Mouse (Mus musculus) lung, embryonic 15.5 days (tissue): ENCODE measurements at regions not wholly inside any gene's neighbourhood (a gene's known extent, or its start where the extent isn't known, plus 50 kb on each side); places are given as distances from the start of the nearest gene placed in this dataset.

Source experiments
- ATAC-seq: fragments of 200-750 bp; cut with Nextera tagmentation; 2 replicates; pipeline ENCODE4 v1.8.0; 2017; ENCODE audit warnings: moderate number of reproducible peaks, borderline replicate concordance; ENCODE audit not compliant: low FRiP score, low TSS enrichment; ENCODE audit errors: extremely low read depth
- H3K27ac ChIP-seq: fragments of 300-500 bp; sonication (generic); 2 replicates; pipeline ENCODE4 v1.5.1; 2015; ENCODE audit warnings: moderate library complexity, mild to moderate bottlenecking, inconsistent platforms
- H3K27me3 ChIP-seq: fragments of 300-500 bp; sonication (generic); 2 replicates; pipeline ENCODE4 v1.6.1; 2015; ENCODE audit warnings: inconsistent platforms
- H3K36me3 ChIP-seq: fragments of 300-500 bp; sonication (generic); 2 replicates; pipeline ENCODE4 v1.6.1; 2015; ENCODE audit warnings: inconsistent platforms
- H3K4me1 ChIP-seq: fragments of 300-500 bp; sonication (generic); 2 replicates; pipeline ENCODE4 v1.6.1; 2015; ENCODE audit warnings: inconsistent platforms
- H3K4me2 ChIP-seq: fragments of 300-500 bp; sonication (generic); 2 replicates; pipeline ENCODE4 v1.6.1; 2015; ENCODE audit warnings: inconsistent platforms, mild to moderate bottlenecking, moderate library complexity
- H3K4me3 ChIP-seq: fragments of 300-500 bp; sonication (generic); 2 replicates; pipeline ENCODE4 v1.5.1; 2015; ENCODE audit warnings: mild to moderate bottlenecking, inconsistent platforms
- H3K9ac ChIP-seq: fragments of 300-500 bp; sonication (generic); 2 replicates; pipeline ENCODE4 v1.6.1; 2015; ENCODE audit warnings: inconsistent platforms
- H3K9me3 ChIP-seq: fragments of 300-500 bp; sonication (generic); 2 replicates; pipeline ENCODE4 v1.6.1; 2016; ENCODE audit warnings: inconsistent platforms
- whole genome bisulfite sequencing: fragments of 180-500 bp; shearing (Covaris S2); methylation state at CpG from one replicate; pipeline ENCODE4 v1.1.7; 2015; 5-methylcytosine and 5-hydroxymethylcytosine counted together

DNA sequence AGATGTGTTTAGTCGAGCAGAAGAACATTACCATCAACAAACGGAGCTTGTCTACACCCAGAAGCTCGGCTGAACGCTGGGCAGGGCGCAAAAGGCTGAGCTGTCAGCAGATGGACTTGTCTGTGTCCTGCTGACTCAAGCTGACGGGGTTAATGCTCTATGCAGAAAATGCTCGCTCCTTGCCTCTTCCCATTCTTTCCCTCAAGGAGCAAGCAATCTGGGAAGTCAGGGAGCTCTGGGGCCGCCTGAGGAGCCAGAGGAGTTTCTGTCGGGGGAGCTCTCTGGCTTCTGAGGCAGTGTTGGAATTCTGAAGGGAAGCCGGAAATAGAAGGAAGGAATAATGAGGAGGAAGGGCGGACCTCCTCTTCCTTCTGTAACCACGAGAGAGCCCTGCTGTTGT lies 289.3 kb upstream of the G2e3 start:
- WGBS: 22% methylated on average over 12 of the region's 12 CpGs
- no peaks in the 10 kb centered on the region for H3K27me3 ChIP-seq
- 0 out of 2 replicates have a peak overlapping the region, but pooled peaks have one; percentile 45 for H3K27ac ChIP-seq
- no peak for ATAC-seq
- H3K4me2 ChIP-seq: peak overlapping the region; percentile 38
- no peak overlapping the region for H3K9ac ChIP-seq
- no peaks in the 10 kb centered on the region for H3K9me3 ChIP-seq
- no peaks in the 10 kb centered on the region for H3K36me3 ChIP-seq
- no peaks in the 10 kb centered on the region for H3K4me1 ChIP-seq
- no peak overlapping the region for H3K4me3 ChIP-seq

DNA sequence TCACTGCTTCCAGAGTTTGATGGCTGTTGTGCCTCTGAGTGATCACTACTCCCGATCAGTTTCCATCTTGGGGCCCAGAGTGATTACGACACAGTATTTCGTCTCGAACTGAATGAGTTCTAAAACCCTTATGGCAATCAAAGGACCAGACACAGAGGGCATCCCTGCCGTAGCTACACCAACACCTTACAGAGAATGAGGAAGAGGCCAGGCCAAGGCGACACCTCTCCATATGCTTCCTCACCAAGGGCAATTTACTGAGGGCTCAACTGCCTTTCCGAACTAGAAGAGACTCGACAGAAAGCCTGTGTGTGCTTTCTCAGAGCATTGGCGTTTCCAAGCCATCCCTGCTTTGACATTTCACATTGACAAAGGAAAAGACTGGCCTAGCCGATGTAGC lies 289.8 kb upstream of the G2e3 start:
- H3K27me3 ChIP-seq: no peaks in the 10 kb centered on the region
- H3K36me3 ChIP-seq: no peaks in the 10 kb centered on the region
- no peaks in the 10 kb centered on the region for H3K9me3 ChIP-seq
- peak overlapping the region; percentile 38 for H3K4me2 ChIP-seq
- no peak for ATAC-seq
- H3K9ac ChIP-seq: no peak overlapping the region
- H3K27ac ChIP-seq: no peak overlapping the region
- H3K4me1 ChIP-seq: no peaks in the 10 kb centered on the region
- WGBS: 64% methylated on average over 10 of the region's 10 CpGs
- H3K4me3 ChIP-seq: no peak overlapping the region

DNA sequence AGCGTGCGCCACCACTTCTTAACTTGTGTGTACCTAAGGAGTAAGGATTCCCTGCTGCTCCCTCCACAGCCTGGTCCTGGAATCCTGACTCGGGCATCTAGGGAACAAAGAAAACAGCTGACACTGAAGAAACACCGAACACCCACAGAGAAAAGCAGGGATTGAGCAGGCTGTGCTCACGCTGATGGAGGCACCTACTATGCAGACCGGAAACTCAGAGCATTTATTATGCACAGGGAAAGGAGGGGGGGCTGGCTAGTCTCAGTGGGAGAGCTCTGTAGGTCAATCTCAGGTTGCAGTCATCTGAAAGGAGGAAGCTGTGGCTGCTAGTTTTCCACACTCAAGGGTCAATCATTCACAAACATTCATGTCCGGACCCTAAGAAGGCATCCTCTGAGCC lies 300.7 kb upstream of the G2e3 start:
- Histone ChIP-seq H3K4me1 (peaks cover 5% of the 10 kb centered on the region; the same call in 1 of the 2 replicates), H3K9me3 (no peaks in the 10 kb centered on the region), H3K4me3 (no peak overlapping the region), H3K27me3 (no peaks in the 10 kb centered on the region), H3K36me3 (no peaks in the 10 kb centered on the region), H3K4me2 (no peak overlapping the region), H3K27ac (no peak overlapping the region), H3K9ac (no peak overlapping the region)
- no peak for ATAC-seq
- 56% methylated on average over 7 of the region's 7 CpGs for WGBS

- Histone ChIP-seq H3K36me3 (no peaks in the 10 kb centered on the region), H3K27me3 (no peaks in the 10 kb centered on the region), H3K4me3 (no peak overlapping the region), H3K9ac (no peak overlapping the region), H3K27ac (no peak overlapping the region), H3K9me3 (no peaks in the 10 kb centered on the region), H3K4me2 (no peak overlapping the region), H3K4me1 (peaks cover 5% of the 10 kb centered on the region; the same call in 1 of the 2 replicates)
- no peak; the same call in 1 of the 2 replicates for ATAC-seq
- WGBS: 25% methylated on average over 9 of the region's 9 CpGs
These were observed 302.4 kb upstream of the G2e3 start for GRCm38 (mm10) chr12:51045437-51045836.

DNA sequence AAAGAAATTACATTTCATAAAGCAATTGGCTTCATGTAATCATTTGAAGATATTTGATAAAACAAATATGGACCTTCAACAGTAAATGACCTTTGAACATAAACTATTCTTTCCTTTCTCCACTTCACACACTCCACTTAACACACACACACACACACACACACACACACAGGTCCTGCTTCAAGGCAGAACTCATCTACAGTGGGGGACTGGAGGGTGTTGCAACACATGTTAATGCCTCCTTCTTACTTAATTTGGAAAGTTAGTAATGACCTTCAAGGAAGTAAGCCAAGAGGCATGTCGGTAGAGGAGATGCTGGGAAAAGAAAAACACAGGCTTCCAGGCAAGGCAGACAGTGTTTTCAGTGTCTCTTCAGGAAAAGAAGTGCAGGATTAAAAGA lies 302.8 kb upstream of the G2e3 start:
- 12% methylated on average over 1 of the region's 1 CpGs for WGBS
- Histone ChIP-seq H3K36me3 (no peaks in the 10 kb centered on the region), H3K4me3 (no peak overlapping the region), H3K27ac (no peak overlapping the region), H3K9me3 (no peaks in the 10 kb centered on the region), H3K9ac (no peak overlapping the region), H3K4me2 (no peak overlapping the region), H3K27me3 (no peaks in the 10 kb centered on the region), H3K4me1 (peaks cover 5% of the 10 kb centered on the region; the same call in 1 of the 2 replicates)
- no peak; the same call in 1 of the 2 replicates for ATAC-seq

DNA sequence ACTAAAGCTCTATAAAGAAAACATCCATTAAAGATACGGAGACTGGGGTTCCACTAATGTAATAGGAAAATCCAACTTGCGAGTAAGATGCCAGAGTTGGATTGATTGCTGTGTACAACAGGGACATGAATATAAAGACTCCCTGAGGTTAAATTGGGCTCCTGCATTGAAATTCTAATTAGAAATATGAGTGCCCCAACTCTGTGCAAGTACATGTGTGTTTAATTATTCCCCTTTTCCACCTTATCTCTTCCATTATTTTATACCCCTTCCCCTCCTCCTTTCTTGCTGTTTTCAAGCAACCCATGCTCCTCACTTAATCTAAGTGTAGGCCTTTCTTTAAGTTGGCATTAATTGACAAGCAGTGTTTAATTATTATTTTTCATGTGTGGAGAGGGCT lies 315.7 kb upstream of the G2e3 start:
- Histone ChIP-seq H3K27ac (no peak overlapping the region), H3K27me3 (no peaks in the 10 kb centered on the region), H3K4me1 (0 out of 2 replicates have a peak, but pooled peaks cover 6% of the 10 kb centered on the region), H3K4me3 (no peak overlapping the region), H3K9me3 (no peaks in the 10 kb centered on the region), H3K4me2 (no peak overlapping the region), H3K9ac (no peak overlapping the region), H3K36me3 (no peaks in the 10 kb centered on the region)
- ATAC-seq: no peak
- WGBS: 85% methylated on average over 2 of the region's 2 CpGs

DNA sequence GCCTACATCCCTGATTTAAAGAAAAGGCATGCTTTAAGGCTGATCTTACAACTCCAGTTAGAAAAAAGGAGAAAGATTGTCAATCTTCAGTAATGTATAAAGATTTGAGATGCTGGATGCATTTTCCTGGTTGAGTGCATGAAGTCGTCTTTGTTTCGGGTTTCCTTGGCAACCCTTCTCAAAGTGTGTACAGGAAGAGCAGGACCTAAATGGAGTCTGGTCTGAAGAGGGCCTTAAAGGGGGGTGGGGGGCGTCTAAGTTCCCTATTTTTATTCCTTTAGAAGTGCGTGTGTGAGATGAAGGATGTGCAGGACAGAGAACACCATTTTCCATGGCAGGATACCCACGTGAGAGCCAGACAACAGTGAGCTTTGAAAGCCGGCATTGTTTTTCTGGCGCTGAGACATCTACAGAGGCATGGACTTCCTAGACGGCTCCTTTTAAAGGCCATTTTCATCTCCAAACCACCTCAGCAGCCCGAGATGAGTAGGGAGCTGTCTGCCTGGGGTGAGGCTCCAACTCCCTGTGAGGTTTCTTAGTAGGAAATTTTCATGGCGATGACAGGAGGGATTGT lies 319.2 kb upstream of the G2e3 start:
- no peaks in the 10 kb centered on the region for H3K9me3 ChIP-seq
- no peaks in the 10 kb centered on the region for H3K27me3 ChIP-seq
- 0 out of 2 replicates have a peak, but pooled peaks cover 6% of the 10 kb centered on the region for H3K4me1 ChIP-seq
- H3K36me3 ChIP-seq: no peaks in the 10 kb centered on the region
- no peak for ATAC-seq
- 31% methylated on average over 10 of the region's 10 CpGs for WGBS
- H3K4me3 ChIP-seq: no peak overlapping the region
- H3K4me2 ChIP-seq: no peak overlapping the region
- H3K27ac ChIP-seq: no peak overlapping the region
- H3K9ac ChIP-seq: no peak overlapping the region

- no peak overlapping the region for H3K27ac ChIP-seq
- H3K9ac ChIP-seq: no peak overlapping the region
- no peaks in the 10 kb centered on the region for H3K36me3 ChIP-seq
- no peaks in the 10 kb centered on the region for H3K27me3 ChIP-seq
- no peak overlapping the region for H3K4me3 ChIP-seq
- H3K4me1 ChIP-seq: 0 out of 2 replicates have a peak, but pooled peaks cover 6% of the 10 kb centered on the region
- 69% methylated on average over 5 of the region's 5 CpGs for WGBS
- no peak overlapping the region for H3K4me2 ChIP-seq
- H3K9me3 ChIP-seq: no peaks in the 10 kb centered on the region
- ATAC-seq: no peak
These were observed 321.8 kb upstream of the G2e3 start for GRCm38 (mm10) chr12:51026046-51026445.

DNA sequence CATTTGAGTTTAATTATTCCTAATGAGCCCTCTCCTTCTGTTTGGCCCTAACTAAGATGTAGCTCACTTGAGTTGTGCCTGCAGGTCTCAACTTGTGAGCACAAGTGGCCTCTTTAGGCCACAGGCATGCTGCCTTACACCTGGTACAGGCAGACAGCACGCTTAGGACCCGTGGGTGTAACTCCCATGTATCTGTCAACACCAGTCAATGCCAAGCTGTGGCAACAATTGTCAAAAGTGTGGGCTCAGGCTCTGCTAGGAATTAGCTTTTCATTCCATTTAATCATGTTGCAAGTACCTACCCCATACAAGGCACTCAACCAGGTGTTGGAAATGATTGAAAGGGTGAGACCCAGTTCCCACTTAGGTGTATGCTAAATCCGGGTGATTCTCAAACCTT lies 322.3 kb upstream of the G2e3 start:
- no peak for ATAC-seq
- Histone ChIP-seq H3K4me2 (no peak overlapping the region), H3K36me3 (no peaks in the 10 kb centered on the region), H3K27me3 (no peaks in the 10 kb centered on the region), H3K4me1 (0 out of 2 replicates have a peak, but pooled peaks cover 6% of the 10 kb centered on the region), H3K4me3 (no peak overlapping the region), H3K27ac (no peak overlapping the region), H3K9ac (no peak overlapping the region), H3K9me3 (no peaks in the 10 kb centered on the region)
- 43% methylated on average over 3 of the region's 3 CpGs for WGBS

DNA sequence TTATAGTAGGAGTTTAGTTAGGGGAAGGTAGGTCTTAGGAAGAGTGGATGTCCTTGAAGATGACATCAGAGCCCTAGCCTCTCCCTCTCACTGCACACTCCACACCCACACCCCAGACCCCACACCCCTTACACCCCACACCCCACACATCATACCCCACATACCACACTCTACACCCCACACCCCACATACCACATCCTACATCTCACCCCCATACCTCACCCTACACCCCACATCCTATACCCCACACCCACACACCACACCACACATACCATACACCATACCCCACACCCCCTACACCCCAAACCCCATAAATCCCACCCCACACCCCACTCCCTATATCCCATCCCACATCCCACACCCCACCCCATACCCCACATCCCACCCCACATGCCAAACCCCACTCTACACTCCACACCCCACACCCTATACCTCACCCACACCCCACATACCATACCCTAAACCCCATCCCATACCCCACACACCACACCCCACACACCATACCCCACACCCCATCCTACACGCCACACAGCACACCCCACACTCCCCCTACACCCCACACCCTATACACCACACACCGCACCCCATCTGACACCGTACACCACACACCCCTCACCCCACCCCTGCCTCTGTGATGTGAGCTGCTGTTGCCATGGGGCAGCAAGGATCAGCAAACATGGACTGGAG lies 323.7 kb upstream of the G2e3 start:
- Histone ChIP-seq H3K36me3 (no peaks in the 10 kb centered on the region), H3K27me3 (no peaks in the 10 kb centered on the region), H3K27ac (no peak overlapping the region), H3K9ac (no peak overlapping the region), H3K4me1 (0 out of 2 replicates have a peak, but pooled peaks cover 6% of the 10 kb centered on the region), H3K9me3 (no peaks in the 10 kb centered on the region), H3K4me3 (no peak overlapping the region), H3K4me2 (no peak overlapping the region)
- 94% methylated on average over 3 of the region's 3 CpGs for WGBS
- ATAC-seq: peak; percentile 46

- ATAC-seq: no peak
- no peak overlapping the region for H3K27ac ChIP-seq
- no peaks in the 10 kb centered on the region for H3K27me3 ChIP-seq
- no peaks in the 10 kb centered on the region for H3K36me3 ChIP-seq
- no peaks in the 10 kb centered on the region for H3K4me1 ChIP-seq
- no peaks in the 10 kb centered on the region for H3K9me3 ChIP-seq
- H3K4me2 ChIP-seq: no peak overlapping the region
- H3K4me3 ChIP-seq: no peak overlapping the region
- no peak overlapping the region for H3K9ac ChIP-seq
- 87% methylated on average over 5 of the region's 5 CpGs for WGBS
These were observed 329.7 kb upstream of the G2e3 start for GRCm38 (mm10) chr12:51018185-51018584.

DNA sequence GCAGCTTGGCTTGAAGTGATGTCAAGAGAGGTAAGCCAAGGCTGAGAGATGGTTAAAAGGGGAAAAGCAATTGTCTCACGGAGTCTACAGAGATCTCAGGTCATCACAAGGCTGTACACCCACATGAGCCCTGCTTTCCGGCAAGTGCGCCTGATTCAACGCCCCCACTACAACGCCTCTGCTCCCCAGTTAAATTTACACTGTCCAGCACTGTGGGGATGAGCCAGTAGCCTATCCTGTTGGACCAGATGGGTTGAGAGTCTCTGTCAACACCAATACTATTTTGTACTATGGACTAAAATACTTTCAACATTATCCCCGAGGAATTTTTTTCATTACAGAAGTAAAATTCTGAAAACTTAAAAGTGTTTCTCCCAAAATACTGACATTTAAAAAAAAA lies 331.8 kb upstream of the G2e3 start:
- Histone ChIP-seq H3K36me3 (no peaks in the 10 kb centered on the region), H3K4me1 (no peaks in the 10 kb centered on the region), H3K27ac (no peak overlapping the region), H3K9ac (no peak overlapping the region), H3K27me3 (no peaks in the 10 kb centered on the region), H3K4me3 (no peak overlapping the region), H3K4me2 (no peak overlapping the region), H3K9me3 (no peaks in the 10 kb centered on the region)
- no peak for ATAC-seq
- WGBS: 86% methylated on average over 6 of the region's 6 CpGs
